Mouse (Mus musculus): ENCODE results near the gene Mid1. TPM values are rescaled to one million over a fixed set of nuclear protein-coding genes. Genes with fewer than 3 reads are reported as not detected.

Gene Mid1
- polyA plus RNA-seq, 1 experiment from 2014 or later, result 1.2 TPM

GRCm38 (mm10) chrX:169892100-169892499, 207.1 kb downstream of the Mid1 start:
- H3K4me1 ChIP-seq (replicated peaks), result no peaks in the 10 kb centered on the region
- no peaks in the 10 kb centered on the region for H3K36me3 ChIP-seq (replicated peaks)
- no peak overlapping the region for H3K9ac ChIP-seq
- no peak overlapping the region for H3K4me3 ChIP-seq (replicated peaks)
- no peak overlapping the region for H3K4me2 ChIP-seq
- no peak overlapping the region for H3K27ac ChIP-seq (replicated peaks)
- no peaks in the 10 kb centered on the region for H3K9me3 ChIP-seq (replicated peaks)
- no peak for ATAC-seq (ENCODE audit: insufficient read depth)
- no peaks in the 10 kb centered on the region for H3K27me3 ChIP-seq

GRCm38 (mm10) chrX:169892631-169893030, 207.6 kb downstream of the Mid1 start:
- Histone ChIP-seq H3K4me2 (no peak overlapping the region), H3K27me3 (no peaks in the 10 kb centered on the region), H3K9ac (no peak overlapping the region), H3K4me1 (replicated peaks) (no peaks in the 10 kb centered on the region), H3K27ac (replicated peaks) (no peak overlapping the region), H3K36me3 (replicated peaks) (no peaks in the 10 kb centered on the region), H3K4me3 (replicated peaks) (no peak overlapping the region), H3K9me3 (replicated peaks) (no peaks in the 10 kb centered on the region)
- 22% methylated on average over 2 of the region's 2 CpGs for WGBS (ENCODE audit: insufficient replicate concordance)
- ATAC-seq (ENCODE audit: insufficient read depth), result no peak

GRCm38 (mm10) chrX:169899227-169899950, 214.4 kb downstream of the Mid1 start:
- H3K36me3 ChIP-seq (replicated peaks), result no peaks in the 10 kb centered on the region
- H3K9ac ChIP-seq, result no peak overlapping the region
- ATAC-seq (ENCODE audit: insufficient read depth), result no peak
- no peak overlapping the region for H3K27ac ChIP-seq (replicated peaks)
- no peak overlapping the region for H3K4me3 ChIP-seq (replicated peaks)
- H3K4me1 ChIP-seq (replicated peaks), result no peaks in the 10 kb centered on the region
- no peaks in the 10 kb centered on the region for H3K9me3 ChIP-seq (replicated peaks)
- H3K27me3 ChIP-seq, result no peaks in the 10 kb centered on the region
- WGBS (ENCODE audit: insufficient replicate concordance), result 26% methylated on average over 3 of the region's 3 CpGs
- H3K4me2 ChIP-seq, result no peak overlapping the region

- no peak overlapping the region for H3K4me3 ChIP-seq (replicated peaks)
- ATAC-seq (ENCODE audit: insufficient read depth), result no peak
- H3K4me2 ChIP-seq, result no peak overlapping the region
- no peaks in the 10 kb centered on the region for H3K4me1 ChIP-seq (replicated peaks)
- no peak overlapping the region for H3K27ac ChIP-seq (replicated peaks)
- H3K9me3 ChIP-seq (replicated peaks), result no peaks in the 10 kb centered on the region
- H3K36me3 ChIP-seq (replicated peaks), result no peaks in the 10 kb centered on the region
- no peak overlapping the region for H3K9ac ChIP-seq
- 0 out of 2 replicates have a peak, but pooled peaks cover under 1% of the 10 kb centered on the region for H3K27me3 ChIP-seq
Measured at GRCm38 (mm10) chrX:169902860-169903259, 217.9 kb downstream of the Mid1 start.

GRCm38 (mm10) chrX:169903656-169904055, 218.7 kb downstream of the Mid1 start:
- Histone ChIP-seq H3K27ac (replicated peaks) (no peak overlapping the region), H3K9ac (no peak overlapping the region), H3K4me2 (no peak overlapping the region), H3K36me3 (replicated peaks) (no peaks in the 10 kb centered on the region), H3K9me3 (replicated peaks) (no peaks in the 10 kb centered on the region), H3K4me3 (replicated peaks) (no peak overlapping the region), H3K4me1 (replicated peaks) (no peaks in the 10 kb centered on the region), H3K27me3 (0 out of 2 replicates have a peak, but pooled peaks cover 4% of the 10 kb centered on the region)
- no peak for ATAC-seq (ENCODE audit: insufficient read depth)
- 35% methylated on average over 2 of the region's 2 CpGs for WGBS (ENCODE audit: insufficient replicate concordance)

- 30% methylated on average over 5 of the region's 5 CpGs for WGBS (ENCODE audit: insufficient replicate concordance)
- Histone ChIP-seq H3K27me3 (0 out of 2 replicates have a peak, but pooled peaks cover 4% of the 10 kb centered on the region), H3K4me1 (replicated peaks) (no peaks in the 10 kb centered on the region), H3K4me2 (no peak overlapping the region), H3K27ac (replicated peaks) (no peak overlapping the region), H3K36me3 (replicated peaks) (no peaks in the 10 kb centered on the region), H3K9ac (no peak overlapping the region), H3K4me3 (replicated peaks) (no peak overlapping the region), H3K9me3 (replicated peaks) (no peaks in the 10 kb centered on the region)
- peak; percentile 54; the same call in 1 of the 2 replicates for ATAC-seq (ENCODE audit: insufficient read depth)
Measured at GRCm38 (mm10) chrX:169906054-169906508, 221.1 kb downstream of the Mid1 start.

GRCm38 (mm10) chrX:169909898-169910297, 224.9 kb downstream of the Mid1 start:
- no peak overlapping the region for H3K4me2 ChIP-seq
- no peaks in the 10 kb centered on the region for H3K9me3 ChIP-seq (replicated peaks)
- H3K4me1 ChIP-seq (replicated peaks), result no peaks in the 10 kb centered on the region
- no peak overlapping the region for H3K4me3 ChIP-seq (replicated peaks)
- no peak overlapping the region for H3K27ac ChIP-seq (replicated peaks)
- ATAC-seq (ENCODE audit: insufficient read depth), result no peak
- no peak overlapping the region for H3K9ac ChIP-seq
- H3K36me3 ChIP-seq (replicated peaks), result no peaks in the 10 kb centered on the region
- 0 out of 2 replicates have a peak, but pooled peaks cover 4% of the 10 kb centered on the region for H3K27me3 ChIP-seq
- WGBS (ENCODE audit: insufficient replicate concordance), result 63% methylated on average over 2 of the region's 2 CpGs

- Histone ChIP-seq H3K4me3 (replicated peaks) (no peak overlapping the region), H3K27me3 (no peaks in the 10 kb centered on the region), H3K9ac (no peak overlapping the region), H3K4me1 (replicated peaks) (no peaks in the 10 kb centered on the region), H3K4me2 (no peak overlapping the region), H3K9me3 (replicated peaks) (no peaks in the 10 kb centered on the region), H3K27ac (replicated peaks) (no peak overlapping the region), H3K36me3 (replicated peaks) (no peaks in the 10 kb centered on the region)
- peak; percentile 52 for ATAC-seq (ENCODE audit: insufficient read depth)
- 44% methylated on average over 6 of the region's 6 CpGs for WGBS (ENCODE audit: insufficient replicate concordance)
Measured at GRCm38 (mm10) chrX:169915738-169916137, 230.7 kb downstream of the Mid1 start.

GRCm38 (mm10) chrX:169922541-169922940, 237.5 kb downstream of the Mid1 start:
- no peaks in the 10 kb centered on the region for H3K27me3 ChIP-seq

GRCm38 (mm10) chrX:169923417-169923816, 238.4 kb downstream of the Mid1 start:
- Histone ChIP-seq H3K4me1 (replicated peaks) (no peaks in the 10 kb centered on the region), H3K9me3 (replicated peaks) (no peaks in the 10 kb centered on the region), H3K36me3 (replicated peaks) (no peaks in the 10 kb centered on the region), H3K4me2 (no peak overlapping the region), H3K4me3 (replicated peaks) (no peak overlapping the region), H3K9ac (no peak overlapping the region), H3K27ac (replicated peaks) (no peak overlapping the region), H3K27me3 (no peaks in the 10 kb centered on the region)
- WGBS (ENCODE audit: insufficient replicate concordance), result 50% methylated on average over 1 of the region's 1 CpGs
- ATAC-seq (ENCODE audit: insufficient read depth), result no peak

More at GRCm38 (mm10) chrX:169922541-169922940, 237.5 kb downstream of the Mid1 start:
- 65% methylated on average over 2 of the region's 2 CpGs for WGBS (ENCODE audit: insufficient replicate concordance)
- Histone ChIP-seq H3K4me1 (replicated peaks) (no peaks in the 10 kb centered on the region), H3K4me3 (replicated peaks) (no peak overlapping the region), H3K36me3 (replicated peaks) (no peaks in the 10 kb centered on the region), H3K9me3 (replicated peaks) (no peaks in the 10 kb centered on the region), H3K4me2 (no peak overlapping the region), H3K9ac (no peak overlapping the region), H3K27ac (replicated peaks) (no peak overlapping the region)
- ATAC-seq (ENCODE audit: insufficient read depth), result no peak

GRCm38 (mm10) chrX:169925600-169925999, 240.6 kb downstream of the Mid1 start:
- 54% methylated on average over 7 of the region's 7 CpGs for WGBS (ENCODE audit: insufficient replicate concordance)

More at GRCm38 (mm10) chrX:169925600-169925999, 240.6 kb downstream of the Mid1 start:
- ATAC-seq (ENCODE audit: insufficient read depth), result no peak
- Histone ChIP-seq H3K4me1 (replicated peaks) (no peaks in the 10 kb centered on the region), H3K9ac (no peak overlapping the region), H3K27me3 (no peaks in the 10 kb centered on the region), H3K27ac (replicated peaks) (no peak overlapping the region), H3K4me3 (replicated peaks) (no peak overlapping the region), H3K36me3 (replicated peaks) (no peaks in the 10 kb centered on the region), H3K9me3 (replicated peaks) (no peaks in the 10 kb centered on the region), H3K4me2 (no peak overlapping the region)

All from liver, embryonic 15.5 days (tissue).